In the genomic region with DNA sequence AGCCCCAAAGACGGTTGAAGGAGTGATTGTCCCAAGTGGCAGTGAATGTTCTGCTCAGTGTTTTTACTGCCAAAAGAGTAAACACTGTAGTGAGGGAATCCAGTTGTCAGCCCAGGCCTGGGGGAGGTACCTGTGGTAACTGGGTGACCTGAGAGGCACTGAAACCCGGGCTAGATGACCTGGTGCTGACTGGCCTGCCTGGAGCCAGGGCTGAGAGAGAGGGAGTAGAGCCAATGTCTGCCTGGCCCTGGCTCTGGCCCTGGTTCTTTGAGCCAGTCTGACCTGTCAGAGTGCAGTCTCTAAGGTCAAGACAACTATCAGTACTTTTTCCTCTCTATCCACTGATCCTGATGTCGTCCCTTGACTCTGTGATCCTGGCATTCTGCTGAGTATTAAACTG, we compare ENCODE assay signal across 29 mouse cellular contexts.
DNase-seq lines count a peak whose midpoint lies in the region; ATAC-seq and TF ChIP-seq lines count a peak whose summit lies in the region.
"Had no signal": no experiment of that assay in that cellular context is flagged by ENCODE, and none has a peak within 500 bp of the region (broad histone marks: within the 10 kb centered on the region; RNA-seq: fewer than 3 reads in every experiment).

No protein-coding gene starts in this region.

- no peak overlapping the region for H3K4me3 ChIP-seq in gastrocnemius, adult 2 months
- H3K4me3 ChIP-seq in liver, adult 2 months (ENCODE audit: insufficient read depth, low read depth, low read length) = no peak overlapping the region
- H3K4me3 ChIP-seq in liver, embryonic 11.5 days (ENCODE audit: low read depth, low read length) = no peak overlapping the region
- H3K4me3 ChIP-seq: embryonic facial prominence, embryonic 10.5 days; embryonic facial prominence, embryonic 15.5 days; forebrain, embryonic 12.5 days; hindbrain, embryonic 13.5 days; kidney, embryonic 15.5 days; midbrain, embryonic 13.5 days had no signal

- no peaks in the 10 kb centered on the region for H3K27me3 ChIP-seq in liver, adult 2 months (ENCODE audit: control insufficient read depth, insufficient read depth, low read length)
- peaks cover 2% of the 10 kb centered on the region; the same call in 1 of the 2 replicates for H3K27me3 ChIP-seq in liver, embryonic 11.5 days (replicated peaks; ENCODE audit: control insufficient read depth, insufficient read depth, low read length)
- H3K27me3 ChIP-seq: embryonic facial prominence, embryonic 15.5 days; forebrain, embryonic 12.5 days; hindbrain, embryonic 13.5 days; kidney, embryonic 15.5 days; midbrain, embryonic 13.5 days had no signal

- TF ChIP-seq CTCF in gastrocnemius, adult 2 months (IDR thresholded peaks at IDR 0.05) = no peak
- no peak for TF ChIP-seq CTCF in liver, adult 2 months (IDR thresholded peaks at IDR 0.05; ENCODE audit: low read depth, low read length)

- H3K9ac ChIP-seq in liver, adult 2 months (ENCODE audit: low read depth, low read length) = no peak overlapping the region
- H3K9ac ChIP-seq in liver, embryonic 11.5 days (ENCODE audit: low read depth, low read length) = no peak overlapping the region
- H3K9ac ChIP-seq: embryonic facial prominence, embryonic 15.5 days; forebrain, embryonic 12.5 days; forebrain, postnatal 0 days; hindbrain, embryonic 13.5 days; kidney, embryonic 15.5 days; liver, embryonic 14.5 days; midbrain, embryonic 13.5 days had no signal

- 0 out of 2 replicates have a peak, but pooled peaks cover 9% of the 10 kb centered on the region for H3K4me1 ChIP-seq in liver, adult 2 months (ENCODE audit: control insufficient read depth, insufficient read depth, low read length)
- peaks cover 10% of the 10 kb centered on the region for H3K4me1 ChIP-seq in liver, embryonic 11.5 days (replicated peaks; ENCODE audit: control insufficient read depth, insufficient read depth, low read length)
- H3K4me1 ChIP-seq: hindbrain, embryonic 13.5 days; midbrain, embryonic 13.5 days had no signal

- H3K36me3 ChIP-seq in liver, adult 2 months (ENCODE audit: control insufficient read depth, insufficient read depth, low read length) = no peaks in the 10 kb centered on the region
- no peaks in the 10 kb centered on the region for H3K36me3 ChIP-seq in liver, embryonic 11.5 days (ENCODE audit: control insufficient read depth, insufficient read depth, low read length)
- H3K36me3 ChIP-seq: embryonic facial prominence, embryonic 10.5 days; embryonic facial prominence, embryonic 15.5 days; forebrain, embryonic 12.5 days; hindbrain, embryonic 13.5 days; kidney, embryonic 15.5 days; midbrain, embryonic 13.5 days had no signal

- peak; percentile 77 for DNase-seq in gastrocnemius, adult 2 months
- no peak for DNase-seq in gastrocnemius, postnatal 10 days
- peak; percentile 85 for DNase-seq in liver, adult 2 months (ENCODE audit: extremely low read depth, low read depth, low spot score)
- no peak for DNase-seq in liver, embryonic 11.5 days (ENCODE audit: low spot score)
- peak; percentile 76 for DNase-seq in gastrocnemius, postnatal 25 days
- no peak for DNase-seq in neural tube, embryonic 10.5 days (ENCODE audit: extremely low spot score, low spot score)
- DNase-seq: B cell, adult 2 months; cerebellum, adult 8-10 months; cerebellum, postnatal 25 days; forebrain, postnatal 0 days; heart, adult 11 months; heart, postnatal 4 days; layer of hippocampus, postnatal 36 days; left cerebral cortex, postnatal 4 days; lung, adult 2 months; lung, postnatal 10 days; right cerebral cortex, postnatal 4 days; thymus, postnatal 4 days had no signal

- WGBS in liver, adult 2 months = 11% methylated on average over 3 of the region's 3 CpGs
- 63% methylated on average over 3 of the region's 3 CpGs for WGBS in liver, embryonic 11.5 days

- ATAC-seq in liver, embryonic 11.5 days (replicated peaks; ENCODE audit: low FRiP score) = no peak
- ATAC-seq: activated CD4-positive, CD25-positive, alpha-beta regulatory T cell, adult 4 months; forebrain, postnatal 0 days; intestine, embryonic 16.5 days; midbrain, embryonic 13.5 days had no signal

- H3K4me2 ChIP-seq in liver, embryonic 11.5 days = no peak overlapping the region
- H3K4me2 ChIP-seq: embryonic facial prominence, embryonic 15.5 days; forebrain, embryonic 12.5 days; heart, embryonic 11.5 days; hindbrain, embryonic 13.5 days; kidney, embryonic 15.5 days; midbrain, embryonic 13.5 days had no signal

- intact Hi-C loops in gastrocnemius, adult 2 months (cut with DNase I) = loop anchor here (2.0 to 5.0 kb wide), 2 partner anchors 50 to 141 kb away; no protein-coding TSS in a partner anchor

- no peaks in the 10 kb centered on the region for H3K9me3 ChIP-seq in liver, embryonic 11.5 days (ENCODE audit: control insufficient read depth, low read length)
- H3K9me3 ChIP-seq: embryonic facial prominence, embryonic 10.5 days; embryonic facial prominence, embryonic 15.5 days; forebrain, embryonic 12.5 days; hindbrain, embryonic 13.5 days; kidney, embryonic 15.5 days; midbrain, embryonic 13.5 days had no signal

- no peaks in the 10 kb centered on the region for H3K79me2 ChIP-seq in liver, adult 2 months (ENCODE audit: control insufficient read depth, insufficient read depth, low read length)

- TF ChIP-seq POLR2A in liver, adult 2 months (IDR thresholded peaks at IDR 0.05; ENCODE audit: extremely low read depth, insufficient read depth, low read length) = no peak

- peak overlapping the region; percentile 87 for H3K27ac ChIP-seq in gastrocnemius, adult 2 months
- 0 out of 2 replicates have a peak overlapping the region, but pooled peaks have one; percentile 15 for H3K27ac ChIP-seq in liver, adult 2 months (replicated peaks; ENCODE audit: insufficient read depth, low read depth, low read length)
- H3K27ac ChIP-seq in liver, embryonic 11.5 days (ENCODE audit: low read depth, low read length) = no peak overlapping the region
- H3K27ac ChIP-seq: embryonic facial prominence, embryonic 10.5 days; embryonic facial prominence, embryonic 15.5 days; forebrain, embryonic 12.5 days; hindbrain, embryonic 13.5 days; kidney, embryonic 15.5 days; liver, embryonic 14.5 days; macrophage; midbrain, embryonic 13.5 days had no signal

Comparison
In these comparisons a context has a peak if more than half of its experiments do, and no peak if none do; other contexts are left out.
1. DNase-seq: peak in gastrocnemius, adult 2 months (single experiment), liver, adult 2 months (single experiment) and gastrocnemius, postnatal 25 days (single experiment); none in gastrocnemius, postnatal 10 days (single experiment), liver, embryonic 11.5 days (single experiment) and neural tube, embryonic 10.5 days (single experiment).